Mouse (Mus musculus): ENCODE measurements around the gene Ccn5. TPM values are rescaled to one million over a fixed set of nuclear protein-coding genes. Genes with fewer than 3 reads are reported as not detected.

Ccn5 gene
- 143 TPM for polyA plus RNA-seq (2021)

DNA sequence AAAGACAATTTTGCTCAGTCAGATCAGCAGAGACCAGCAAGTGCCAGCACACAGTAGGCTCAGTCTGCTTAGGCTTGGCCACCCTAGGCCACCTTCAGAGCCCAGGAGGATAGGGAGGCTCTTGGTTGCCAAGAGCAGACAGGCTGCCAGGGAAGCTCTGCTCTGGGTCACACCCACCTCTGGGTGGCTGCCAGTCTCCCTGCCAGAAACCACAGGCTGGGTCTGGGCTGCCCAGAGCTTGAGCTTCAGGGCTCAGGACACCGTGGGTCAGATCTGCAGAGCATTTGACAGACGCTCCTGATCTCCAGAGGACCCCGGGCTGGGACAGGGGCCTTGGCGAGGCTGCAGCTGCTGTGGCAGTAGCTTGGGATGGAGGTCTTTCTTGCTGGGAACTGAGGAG is at the start of gene Ccn5:
Ccn5 (plus strand) TSS at position 255 of the 400 bp plus-strand sequence.
- no peak for TF ChIP-seq CTCF (IDR thresholded peaks at IDR 0.05)
- POLR2A ChIA-PET, result interaction anchor here (0.7 to 1.4 kb wide), 2 partner anchors 8 to 24 kb away, joined by 3 to 8 read pairs; no protein-coding TSS in a partner anchor
- H3K27me3 ChIP-seq, result no peaks in the 10 kb centered on the region
- in situ Hi-C loops (cut with MboI; ENCODE audit: low pct_unique_long_range_greater_than_20kb), result no loop called here
- no peak for DNase-seq (ENCODE audit: low read depth, low spot score)
- CTCF ChIA-PET, result interaction anchor here (0.8 to 8.0 kb wide), 4 partner anchors 16 to 33 kb away, joined by 3 to 69 read pairs (median 8); no protein-coding TSS in a partner anchor
- ATAC-seq, result peak; percentile 85

DNA sequence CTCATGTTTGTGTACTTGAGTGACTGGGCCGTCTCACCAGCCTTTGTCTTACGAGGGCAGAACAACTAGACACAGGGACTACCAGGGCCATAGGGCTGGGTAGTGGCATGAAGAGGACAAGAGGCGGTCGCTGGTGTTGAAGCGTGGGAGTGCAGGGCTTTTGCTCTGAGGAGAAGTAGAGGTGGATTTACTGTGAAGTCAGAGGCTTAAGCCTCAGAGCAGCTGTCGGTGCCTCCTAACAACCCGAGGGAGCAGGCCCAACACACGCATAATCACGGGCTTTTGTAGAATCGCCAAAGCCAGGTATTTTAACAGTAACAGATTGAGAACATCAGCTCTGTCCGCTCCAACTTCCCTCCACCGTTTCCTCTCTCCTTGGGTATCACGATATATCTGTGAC is 44.0 kb upstream of the Ccn5 start:
- no peak for TF ChIP-seq CTCF (IDR thresholded peaks at IDR 0.05)
- ChIA-PET POLR2A (no interaction called here), CTCF (interaction anchor here (1.7 kb wide), 1 partner anchor 11 kb away, joined by 9 read pairs; no protein-coding TSS in a partner anchor)
- no peak for DNase-seq (ENCODE audit: low read depth, low spot score)
- H3K27me3 ChIP-seq, result peaks cover 30% of the 10 kb centered on the region
- in situ Hi-C loops (cut with MboI; ENCODE audit: low pct_unique_long_range_greater_than_20kb), result no loop called here
- ATAC-seq, result no peak

DNA sequence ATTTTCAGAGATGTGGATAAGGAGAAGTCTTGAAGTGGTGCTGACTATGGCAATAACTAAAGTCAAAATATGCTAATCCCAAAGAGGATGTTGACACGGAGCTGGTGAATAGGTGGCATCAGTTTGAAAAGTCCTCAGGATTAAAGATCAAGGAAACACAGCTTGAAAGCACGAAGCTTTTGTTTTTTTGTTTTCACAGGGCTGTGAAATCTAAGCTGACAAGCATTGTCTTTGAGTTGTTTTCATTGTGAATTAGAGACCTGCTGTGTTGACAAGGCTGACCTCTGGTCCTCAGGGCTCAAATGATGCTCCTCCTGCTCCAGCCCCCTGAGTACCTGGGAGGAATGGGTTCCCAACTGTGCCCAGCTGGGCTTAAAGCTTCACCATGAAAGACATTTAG is 43.6 kb upstream of the Ccn5 start:
- in situ Hi-C loops (cut with MboI; ENCODE audit: low pct_unique_long_range_greater_than_20kb), result no loop called here
- ChIA-PET POLR2A (no interaction called here), CTCF (interaction anchor here (1.7 kb wide), 2 partner anchors 10 to 61 kb away, joined by 8 to 9 read pairs; no protein-coding TSS in a partner anchor)
- no peak for TF ChIP-seq CTCF (IDR thresholded peaks at IDR 0.05)
- ATAC-seq (no peak), DNase-seq (ENCODE audit: low read depth, low spot score) (no peak)
- H3K27me3 ChIP-seq, result peaks cover 30% of the 10 kb centered on the region

DNA sequence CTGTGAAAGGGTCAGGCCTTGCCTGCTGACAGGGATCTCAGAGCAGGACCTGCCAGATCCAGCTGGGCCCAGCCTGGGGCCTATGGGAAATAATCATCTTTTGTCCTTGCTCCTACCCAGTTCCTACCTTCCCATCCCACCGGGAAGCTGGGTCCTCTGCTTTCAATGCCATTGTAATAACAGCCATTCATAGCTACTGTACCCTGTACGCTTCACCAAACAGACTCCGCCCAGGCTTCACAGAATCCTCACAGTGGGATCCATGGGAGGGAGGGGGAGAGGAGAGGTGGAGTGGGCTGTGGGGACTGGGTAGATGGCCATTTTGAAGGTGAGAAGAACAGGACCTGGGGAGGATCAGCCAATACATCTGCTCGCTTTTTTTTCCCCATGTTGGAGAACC is 41.8 kb upstream of the Ccn5 start:
- CTCF ChIA-PET, result interaction anchor here (1.1 kb wide), 1 partner anchor 244 kb away, joined by 3 read pairs; no protein-coding TSS in a partner anchor
- in situ Hi-C loops (cut with MboI; ENCODE audit: low pct_unique_long_range_greater_than_20kb), result no loop called here
- POLR2A ChIA-PET, result no interaction called here
- TF ChIP-seq CTCF (IDR thresholded peaks at IDR 0.05), result no peak
- ATAC-seq (no peak), DNase-seq (ENCODE audit: low read depth, low spot score) (no peak)
- peaks cover 29% of the 10 kb centered on the region for H3K27me3 ChIP-seq

DNA sequence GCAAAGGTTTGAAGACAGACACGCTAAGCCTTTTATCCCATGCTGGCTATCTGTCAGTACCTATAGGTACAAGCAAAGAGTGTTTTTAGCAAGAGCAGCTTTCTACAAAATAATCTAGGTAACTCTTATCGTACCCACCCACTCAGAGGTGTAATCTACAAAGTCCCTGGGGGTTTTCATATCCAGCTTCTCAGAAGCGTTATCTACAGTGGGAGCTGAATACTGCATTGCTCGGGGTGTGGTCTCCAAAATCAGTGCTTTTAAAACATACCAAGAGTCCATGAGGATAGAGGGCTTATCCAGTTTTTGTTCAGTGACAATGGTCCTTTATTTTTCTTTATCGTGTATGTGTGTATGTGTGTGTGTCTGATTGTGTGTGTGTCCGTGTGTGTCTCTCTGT is 37.3 kb upstream of the Ccn5 start:
- no peak for TF ChIP-seq CTCF (IDR thresholded peaks at IDR 0.05)
- POLR2A ChIA-PET, result no interaction called here
- peaks cover 12% of the 10 kb centered on the region for H3K27me3 ChIP-seq
- in situ Hi-C loops (cut with MboI; ENCODE audit: low pct_unique_long_range_greater_than_20kb), result loop anchor here (10.0 kb wide), 2 partner anchors 51 to 161 kb away; no protein-coding TSS in a partner anchor
- ATAC-seq (no peak), DNase-seq (ENCODE audit: low read depth, low spot score) (no peak)
- CTCF ChIA-PET, result interaction anchor here (0.7 to 2.1 kb wide), 4 partner anchors 40 to 55 kb away, joined by 3 to 7 read pairs (median 4); no protein-coding TSS in a partner anchor

DNA sequence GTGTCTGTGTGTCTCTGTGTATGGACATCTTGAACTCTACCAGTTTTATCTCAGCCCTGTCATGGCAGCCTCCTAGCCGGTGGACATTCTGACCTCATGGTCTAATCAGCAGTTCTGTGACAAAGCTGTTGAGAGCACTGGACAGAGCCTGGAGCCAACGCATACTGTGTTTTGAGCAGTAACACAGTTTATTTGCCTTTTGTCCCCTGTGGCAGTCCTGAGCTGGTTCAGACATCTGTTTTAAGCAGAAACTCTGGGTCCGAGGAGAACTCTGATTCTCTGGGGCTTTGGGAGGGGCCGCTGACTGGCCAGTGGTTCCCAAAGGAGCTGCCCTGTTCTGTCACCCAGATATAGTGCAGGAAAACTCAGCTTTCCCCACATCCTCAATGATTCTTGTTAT is 36.8 kb upstream of the Ccn5 start:
- DNase-seq (ENCODE audit: low read depth, low spot score) (no peak), ATAC-seq (no peak)
- CTCF ChIA-PET, result interaction anchor here (0.7 to 2.1 kb wide), 3 partner anchors 39 to 55 kb away, joined by 3 to 7 read pairs (median 4); no protein-coding TSS in a partner anchor
- POLR2A ChIA-PET, result no interaction called here
- in situ Hi-C loops (cut with MboI; ENCODE audit: low pct_unique_long_range_greater_than_20kb), result loop anchor here (10.0 kb wide), 2 partner anchors 51 to 161 kb away; no protein-coding TSS in a partner anchor
- peaks cover 12% of the 10 kb centered on the region for H3K27me3 ChIP-seq
- TF ChIP-seq CTCF (IDR thresholded peaks at IDR 0.05), result no peak

DNA sequence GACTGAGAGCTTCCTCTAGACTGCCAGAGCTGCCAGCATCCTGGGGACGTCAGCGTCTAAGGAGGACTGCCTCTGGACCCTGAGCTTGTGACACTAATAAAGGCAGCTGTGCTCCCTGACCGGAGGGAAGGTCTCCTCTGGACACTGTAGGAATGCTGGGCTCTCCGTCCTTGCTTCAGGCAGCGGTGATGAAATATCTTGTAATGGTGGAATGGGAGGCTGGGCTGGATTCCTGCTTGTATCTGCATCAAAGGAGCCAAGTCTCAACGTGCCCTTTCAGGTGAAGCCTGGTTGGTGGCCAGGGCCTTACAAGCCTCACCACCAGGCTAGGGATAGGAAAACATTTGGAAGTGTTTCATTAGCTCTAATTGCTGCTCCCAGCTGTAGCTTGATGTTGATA is 33.6 kb upstream of the Ccn5 start:
- ChIA-PET POLR2A (interaction anchor here (0.6 to 2.3 kb wide), 2 partner anchors 37 to 51 kb away, joined by 3 to 9 read pairs; no protein-coding TSS in a partner anchor), CTCF (interaction anchor here (0.6 to 4.1 kb wide), 23 partner anchors 10 to 303 kb away, joined by 3 to 70 read pairs (median 3); partner anchors contain the start of genes Ccn5 and Ttpal)
- ATAC-seq (no peak), DNase-seq (ENCODE audit: low read depth, low spot score) (no peak)
- in situ Hi-C loops (cut with MboI; ENCODE audit: low pct_unique_long_range_greater_than_20kb), result loop anchor here (10.0 kb wide), 2 partner anchors 48 to 158 kb away; no protein-coding TSS in a partner anchor
- TF ChIP-seq CTCF (IDR thresholded peaks at IDR 0.05), result no peak
- peaks cover 3% of the 10 kb centered on the region for H3K27me3 ChIP-seq

DNA sequence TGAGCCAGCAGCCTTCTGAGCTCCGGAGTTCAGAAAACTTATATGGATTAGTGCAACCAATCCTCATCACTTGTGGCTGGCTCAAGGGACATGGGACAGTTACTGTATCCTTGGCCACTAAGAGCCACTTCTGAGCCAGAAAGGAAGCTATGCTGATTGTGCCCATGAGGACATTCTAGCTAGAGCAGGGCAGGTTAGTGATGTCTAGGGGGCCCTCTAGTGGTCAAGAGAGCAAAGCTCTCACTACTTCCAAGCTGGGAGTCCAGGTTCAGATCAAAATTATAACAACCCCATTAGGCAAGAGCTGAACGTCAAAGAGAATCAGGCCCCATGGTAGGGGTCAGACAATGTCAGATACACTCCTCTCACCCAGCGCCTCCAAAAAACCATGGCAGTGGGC is 33.0 kb upstream of the Ccn5 start:
- DNase-seq (ENCODE audit: low read depth, low spot score), result no peak
- H3K27me3 ChIP-seq, result peaks cover 3% of the 10 kb centered on the region
- in situ Hi-C loops (cut with MboI; ENCODE audit: low pct_unique_long_range_greater_than_20kb), result loop anchor here (10.0 kb wide), 2 partner anchors 47 to 157 kb away; no protein-coding TSS in a partner anchor
- ChIA-PET CTCF (interaction anchor here (0.6 to 4.1 kb wide), 28 partner anchors 10 to 304 kb away, joined by 3 to 70 read pairs (median 4); partner anchors contain the start of genes Ccn5 and Ttpal), POLR2A (interaction anchor here (2.3 kb wide), 1 partner anchor 50 kb away, joined by 9 read pairs; no protein-coding TSS in a partner anchor)
- peak; percentile 77 for TF ChIP-seq CTCF (IDR thresholded peaks at IDR 0.05)
- ATAC-seq, result peak; percentile 82

DNA sequence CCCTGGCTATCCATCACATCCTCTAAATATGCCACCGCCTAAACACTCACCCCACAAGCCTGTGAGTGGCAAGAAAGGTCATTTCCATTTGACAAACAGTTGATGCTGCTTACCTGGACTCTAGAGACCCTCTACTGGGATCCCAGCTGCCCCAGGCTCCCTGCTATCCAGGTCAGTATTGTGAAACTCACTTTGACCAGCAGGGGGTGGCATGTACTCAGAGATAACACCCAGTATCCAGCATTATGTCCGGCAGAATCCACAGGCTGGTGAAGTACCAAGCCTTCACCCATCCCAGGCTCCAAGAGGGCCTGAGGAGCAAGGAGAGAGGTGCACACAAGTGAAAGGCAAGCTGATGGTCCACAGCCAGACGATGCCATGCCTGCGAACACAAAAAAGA is 32.2 kb upstream of the Ccn5 start:
- DNase-seq (ENCODE audit: low read depth, low spot score) (no peak), ATAC-seq (peak; percentile 80)
- POLR2A ChIA-PET, result interaction anchor here (0.7 to 2.3 kb wide), 5 partner anchors 30 to 50 kb away, joined by 3 to 9 read pairs (median 3); no protein-coding TSS in a partner anchor
- in situ Hi-C loops (cut with MboI; ENCODE audit: low pct_unique_long_range_greater_than_20kb), result loop anchor here (10.0 kb wide), 2 partner anchors 46 to 156 kb away; no protein-coding TSS in a partner anchor
- CTCF ChIA-PET, result interaction anchor here (0.7 to 4.1 kb wide), 16 partner anchors 9 to 189 kb away, joined by 3 to 70 read pairs (median 5); partner anchors contain the start of gene Ccn5
- peak; percentile 76 for TF ChIP-seq CTCF (IDR thresholded peaks at IDR 0.05)
- peaks cover 3% of the 10 kb centered on the region for H3K27me3 ChIP-seq

DNA sequence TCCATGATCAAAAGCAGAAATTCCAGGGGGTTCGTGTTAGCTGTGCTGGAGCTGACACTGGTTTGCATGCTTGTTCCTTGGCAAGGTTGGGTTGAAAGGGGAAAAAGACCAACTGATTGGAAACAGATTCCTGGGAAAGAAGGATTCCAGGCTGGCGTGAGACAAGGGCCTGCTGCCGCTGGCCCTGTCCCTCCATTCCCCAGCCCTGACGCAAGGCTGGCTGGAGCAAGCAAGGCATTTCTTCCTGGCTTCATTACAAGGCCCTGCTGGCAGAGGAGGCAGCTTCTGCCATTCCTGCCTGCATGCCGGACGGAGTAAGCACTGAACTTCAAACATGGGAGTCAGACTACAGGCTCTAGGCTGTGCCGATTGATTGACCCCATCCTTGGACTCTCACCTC is 22.2 kb upstream of the Ccn5 start:
- CTCF ChIA-PET, result interaction anchor here (1.3 to 5.0 kb wide), 4 partner anchors 10 to 40 kb away, joined by 4 to 42 read pairs (median 21); no protein-coding TSS in a partner anchor
- DNase-seq (ENCODE audit: low read depth, low spot score), result no peak
- in situ Hi-C loops (cut with MboI; ENCODE audit: low pct_unique_long_range_greater_than_20kb), result no loop called here
- POLR2A ChIA-PET, result interaction anchor here (1.0 to 1.8 kb wide), 2 partner anchors 24 to 26 kb away, joined by 3 to 5 read pairs; no protein-coding TSS in a partner anchor
- ATAC-seq, result peak; percentile 17
- no peaks in the 10 kb centered on the region for H3K27me3 ChIP-seq
- no peak for TF ChIP-seq CTCF (IDR thresholded peaks at IDR 0.05)

Data from Patski (cell line).